Mouse (Mus musculus): ENCODE results near the gene Crtc2. TPM values are rescaled to one million over a fixed set of nuclear protein-coding genes. Genes with fewer than 3 reads are reported as not detected.
"Not testable (repeated sequence)": the region's sequence is repeated elsewhere in the genome, so short reads cannot be mapped to it uniquely, and the experiment has no call there.

Gene Crtc2
- total RNA-seq, 2 experiments from 2014 or later = 15.1 to 18.0 TPM

DNA sequence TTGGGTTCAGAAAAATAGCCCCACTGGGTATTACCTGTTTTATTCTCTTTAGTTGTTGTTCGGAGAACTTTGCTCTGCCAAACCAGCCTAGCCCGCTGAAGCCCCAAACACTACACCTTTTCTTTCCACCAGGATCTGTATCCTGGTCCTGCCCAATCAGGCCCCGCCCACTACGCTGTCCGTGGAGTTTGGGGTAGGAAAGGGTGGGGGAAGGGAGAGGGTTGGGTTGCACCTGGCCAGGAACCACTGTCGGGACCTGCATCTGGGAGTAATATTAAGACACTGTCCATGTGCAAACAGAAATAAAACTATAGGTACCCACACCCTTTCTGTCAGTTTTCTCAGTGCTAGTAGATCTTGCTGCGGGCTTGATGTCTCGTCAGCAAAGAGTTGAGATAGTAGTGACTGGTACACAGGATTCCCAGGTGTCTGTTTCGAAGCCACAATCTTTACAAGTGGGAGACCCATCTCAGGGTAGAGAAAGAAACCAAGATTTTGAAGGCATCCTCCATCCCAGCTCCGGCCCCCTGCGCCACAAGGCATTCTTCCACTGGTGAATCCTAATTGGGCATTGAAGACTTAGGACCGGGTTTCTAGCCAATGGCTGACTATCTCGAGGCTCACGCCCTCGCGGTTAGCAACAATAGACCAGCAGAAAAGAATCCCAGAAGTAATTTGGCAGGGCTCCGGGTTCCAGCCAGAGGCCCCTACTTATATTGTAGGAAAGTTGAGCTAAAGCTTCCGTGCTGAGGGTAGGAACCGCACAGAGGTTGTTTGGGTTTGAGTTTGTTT, 10.8 kb upstream of the Crtc2 start, which contains the start of gene Creb3l4:
Gene Creb3l4, minus strand, starts transcription at position 529 of the 792 bp plus-strand sequence.
- peak; percentile 28 for DNase-seq

GRCm38 (mm10) chr3:90245406-90245805, 8.6 kb upstream of the Crtc2 start:
- no peak for DNase-seq

DNA sequence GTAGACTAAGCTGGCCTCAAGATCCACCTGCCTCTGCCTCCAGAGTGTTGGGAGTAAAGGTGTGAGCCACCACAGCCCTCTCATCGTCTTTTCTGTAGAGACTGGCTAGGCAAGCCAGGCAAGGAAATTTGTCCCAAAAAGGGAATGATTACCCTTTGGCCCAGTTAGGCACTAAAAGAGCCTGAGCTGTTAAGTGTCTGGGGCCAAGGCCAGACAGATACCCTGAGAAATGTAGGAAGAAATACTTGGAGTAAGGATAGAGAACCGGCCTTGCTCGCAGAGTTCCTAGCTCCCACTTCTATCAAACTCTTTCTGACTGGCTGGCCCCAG, 6.4 kb upstream of the Crtc2 start:
- no peak for DNase-seq

DNA sequence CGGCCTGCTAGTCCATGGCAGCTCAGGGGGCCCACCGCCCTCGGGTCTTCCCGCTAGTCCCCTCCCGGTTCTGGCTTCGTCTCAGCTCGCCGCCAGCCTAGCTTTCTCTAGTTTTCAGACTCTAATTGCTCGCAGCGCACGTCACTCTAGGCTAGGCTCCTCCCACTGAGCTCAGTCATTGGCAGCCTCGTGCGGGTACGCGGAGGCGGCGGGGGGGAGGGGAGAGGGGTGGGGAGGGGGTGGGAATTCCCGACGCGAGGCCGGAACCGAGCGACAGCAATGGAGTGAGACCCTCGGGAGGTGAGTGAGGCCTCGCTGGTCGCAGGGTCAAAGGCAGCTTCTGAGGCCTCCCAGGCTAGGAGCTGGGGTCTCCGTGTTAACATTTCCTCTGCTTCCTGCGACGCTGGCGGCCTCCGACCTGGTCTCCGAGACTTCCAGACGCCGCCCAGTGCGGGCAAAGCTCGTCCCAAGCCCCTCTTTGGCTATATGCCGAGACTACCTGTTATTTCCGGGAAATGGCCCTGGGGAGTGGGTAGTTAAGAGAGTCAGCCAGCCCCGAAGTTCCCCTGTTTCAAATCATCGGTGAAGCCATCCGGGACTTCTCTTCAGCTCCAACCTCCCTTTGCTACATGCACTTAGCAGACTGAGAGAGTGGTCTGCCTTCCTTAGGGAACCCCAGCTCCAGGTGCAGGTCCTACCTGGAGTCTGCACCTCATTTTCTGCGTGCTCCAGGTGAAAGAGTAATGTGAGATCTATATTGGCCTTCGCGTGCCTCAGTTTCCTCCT, 5.8 kb upstream of the Crtc2 start, which contains the start of gene Slc39a1:
Gene Slc39a1, plus strand, starts transcription at position 213 of the 786 bp plus-strand sequence.
- peak; percentile 87 for DNase-seq

GRCm38 (mm10) chr3:90248746-90249100, 5.2 kb upstream of the Crtc2 start:
- DNase-seq = peak; percentile 33

DNA sequence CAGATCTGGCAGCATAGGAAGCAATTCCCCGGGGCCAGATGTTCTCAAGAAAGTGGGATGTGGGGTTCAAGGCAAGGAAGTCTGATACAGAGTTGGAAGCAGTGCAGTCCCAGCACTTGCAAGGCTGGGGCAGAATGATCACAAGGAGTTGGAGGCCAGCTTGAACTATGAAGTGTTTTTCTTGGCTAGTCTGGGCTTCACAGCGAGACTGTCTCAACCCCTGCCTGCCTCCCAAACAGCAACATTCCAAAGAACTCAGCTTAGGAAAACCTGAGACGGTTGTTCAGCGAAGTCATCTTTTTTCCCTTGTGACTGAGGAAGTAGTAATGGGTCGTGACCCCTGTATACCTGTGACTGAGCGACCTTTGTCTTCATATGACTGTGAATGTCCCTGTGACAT, 3.2 kb upstream of the Crtc2 start:
- DNase-seq = no peak

- not testable (repeated sequence) for DNase-seq
Measured at GRCm38 (mm10) chr3:90251731-90252226, 2.2 kb upstream of the Crtc2 start.

DNA sequence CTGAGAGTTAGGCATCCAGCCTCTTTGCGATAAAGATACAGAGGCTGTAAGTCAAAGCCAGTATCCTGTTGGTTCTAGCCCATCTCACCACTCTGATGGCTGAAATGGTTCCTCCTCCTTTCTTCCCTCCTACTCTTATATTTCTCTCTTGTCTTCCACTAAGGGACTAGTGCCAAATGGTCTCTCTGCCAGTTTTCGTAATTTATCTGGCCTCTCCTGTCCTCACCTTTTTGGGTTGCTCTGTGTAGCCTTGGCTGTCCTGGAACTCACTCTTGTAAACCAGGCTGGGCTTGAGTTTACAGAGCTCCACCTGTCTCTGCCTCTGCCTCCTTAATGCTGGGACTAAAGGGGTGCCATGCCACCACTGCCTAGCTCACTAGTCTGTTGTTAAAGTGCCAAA, 1.3 kb upstream of the Crtc2 start:
- DNase-seq = not testable (repeated sequence)

- DNase-seq = not testable (repeated sequence)
Measured at GRCm38 (mm10) chr3:90253174-90253573, 789 bp upstream of the Crtc2 start.

DNA sequence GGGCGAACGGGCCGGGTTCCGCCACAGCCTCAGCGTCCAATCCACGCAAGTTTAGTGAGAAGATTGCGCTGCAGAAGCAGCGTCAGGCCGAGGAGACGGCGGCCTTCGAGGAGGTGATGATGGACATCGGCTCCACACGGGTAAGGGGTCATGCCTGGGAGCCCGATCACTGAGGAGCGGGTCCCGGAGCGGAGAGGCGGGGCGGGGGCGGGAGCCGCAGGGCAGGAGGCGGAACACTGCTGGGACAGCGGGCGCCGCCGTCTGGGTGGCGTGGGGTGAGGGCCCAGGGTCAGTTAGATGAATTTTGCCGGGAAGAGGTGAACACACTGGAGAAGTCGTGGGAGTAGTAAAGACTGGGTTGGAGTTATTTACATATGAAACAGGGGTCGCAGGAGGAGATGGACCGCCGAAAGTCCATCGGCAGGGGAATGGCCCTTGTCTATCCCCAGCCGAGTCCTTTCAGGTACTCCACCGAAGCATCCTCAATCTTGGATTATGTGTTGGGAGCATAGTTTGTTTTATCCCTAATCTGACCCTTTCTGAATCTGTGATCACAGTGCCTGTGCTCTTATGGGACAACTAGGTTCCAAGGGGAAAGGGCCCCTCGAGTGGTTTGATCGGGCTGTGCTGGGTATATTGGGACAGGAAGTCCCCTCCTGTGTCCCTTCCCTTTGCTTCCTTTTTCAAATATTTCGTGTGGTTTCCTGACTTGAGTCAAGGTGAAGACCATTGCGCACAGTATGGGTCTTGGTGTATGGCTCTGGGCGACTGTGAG, 643 bp downstream of the Crtc2 start:
- DNase-seq = no peak

DNA sequence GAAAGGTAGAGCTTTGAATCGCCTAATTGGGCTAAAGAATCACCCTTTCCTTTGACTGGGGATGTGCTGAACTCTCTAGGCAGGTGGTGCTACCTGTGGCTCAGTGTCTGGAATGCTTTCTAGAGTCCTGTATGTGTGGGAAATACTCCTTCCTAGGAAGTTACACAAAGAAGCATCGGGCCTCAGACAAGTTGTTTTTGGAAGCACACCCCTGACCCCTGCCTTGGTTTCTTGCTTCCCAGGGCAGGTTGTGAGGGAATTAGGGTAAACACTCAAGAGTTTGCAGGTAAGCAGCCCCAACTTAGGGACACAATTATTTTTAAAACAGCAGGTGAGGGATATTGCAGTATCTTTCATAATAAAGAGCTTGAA, 1.2 kb downstream of the Crtc2 start:
- no peak for DNase-seq

DNA sequence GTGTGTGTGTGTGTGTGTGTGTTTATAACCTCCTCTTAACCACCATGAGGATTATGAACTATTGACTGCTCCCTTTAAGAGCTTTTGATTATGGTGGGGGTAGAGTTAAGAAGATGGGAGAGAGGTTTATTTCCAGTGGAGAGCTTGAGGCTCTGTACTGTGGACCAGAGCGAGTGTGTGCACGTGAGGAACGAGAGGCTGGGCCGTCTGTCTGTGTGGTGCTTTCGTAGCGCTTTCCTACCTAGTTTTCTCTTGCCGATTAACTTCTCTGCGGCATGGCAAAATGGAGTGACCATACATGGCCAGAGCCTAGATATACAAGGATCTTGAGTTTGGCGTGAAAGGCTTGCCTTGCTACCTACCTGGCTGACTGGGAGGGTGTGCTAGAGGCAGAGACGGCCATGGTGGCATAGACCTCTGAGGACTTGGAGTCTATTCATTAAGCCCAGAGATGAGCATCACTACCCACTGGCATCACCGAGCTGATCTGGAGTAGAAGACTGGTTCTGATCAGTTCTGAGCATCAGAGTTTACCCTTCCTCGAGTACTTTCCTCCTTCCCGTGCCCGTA, 1.9 kb downstream of the Crtc2 start:
- no peak for DNase-seq

DNA sequence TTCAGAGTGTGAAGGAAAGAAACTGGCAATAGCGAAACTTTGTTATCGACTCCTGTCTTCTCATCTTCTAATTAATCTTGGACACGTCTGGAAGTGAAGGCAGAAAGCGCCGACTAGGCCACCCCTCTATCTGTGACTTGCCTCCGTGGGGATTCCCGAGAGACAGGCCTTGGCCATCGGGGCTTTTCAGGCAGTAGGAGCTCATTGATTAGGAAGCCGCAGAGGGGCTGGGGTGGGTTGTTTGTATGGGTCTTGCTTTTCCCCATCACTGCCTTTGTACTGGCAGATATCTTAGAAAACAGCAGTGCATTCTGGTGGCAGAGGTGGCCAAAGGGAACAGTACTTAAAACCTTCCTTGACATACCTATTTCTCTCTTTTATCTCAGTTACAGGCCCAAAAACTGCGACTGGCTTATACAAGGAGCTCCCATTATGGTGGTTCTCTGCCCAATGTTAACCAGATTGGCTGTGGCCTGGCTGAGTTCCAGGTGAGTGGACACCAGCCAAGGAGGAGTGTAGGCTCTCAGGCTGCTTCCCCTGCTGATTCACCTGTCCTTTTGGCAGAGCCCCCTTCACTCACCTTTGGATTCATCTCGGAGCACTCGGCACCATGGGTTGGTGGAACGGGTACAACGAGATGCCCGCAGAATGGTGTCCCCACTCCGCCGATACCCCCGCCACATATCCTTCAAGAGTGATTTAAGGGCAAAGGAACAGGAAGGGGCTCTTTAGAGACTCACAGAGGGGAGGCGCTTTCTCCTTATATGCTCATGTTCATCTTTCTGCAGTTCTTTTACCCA, 3.0 kb downstream of the Crtc2 start:
- DNase-seq = no peak

GRCm38 (mm10) chr3:90258521-90258920, 4.6 kb downstream of the Crtc2 start:
- no peak for DNase-seq

DNA sequence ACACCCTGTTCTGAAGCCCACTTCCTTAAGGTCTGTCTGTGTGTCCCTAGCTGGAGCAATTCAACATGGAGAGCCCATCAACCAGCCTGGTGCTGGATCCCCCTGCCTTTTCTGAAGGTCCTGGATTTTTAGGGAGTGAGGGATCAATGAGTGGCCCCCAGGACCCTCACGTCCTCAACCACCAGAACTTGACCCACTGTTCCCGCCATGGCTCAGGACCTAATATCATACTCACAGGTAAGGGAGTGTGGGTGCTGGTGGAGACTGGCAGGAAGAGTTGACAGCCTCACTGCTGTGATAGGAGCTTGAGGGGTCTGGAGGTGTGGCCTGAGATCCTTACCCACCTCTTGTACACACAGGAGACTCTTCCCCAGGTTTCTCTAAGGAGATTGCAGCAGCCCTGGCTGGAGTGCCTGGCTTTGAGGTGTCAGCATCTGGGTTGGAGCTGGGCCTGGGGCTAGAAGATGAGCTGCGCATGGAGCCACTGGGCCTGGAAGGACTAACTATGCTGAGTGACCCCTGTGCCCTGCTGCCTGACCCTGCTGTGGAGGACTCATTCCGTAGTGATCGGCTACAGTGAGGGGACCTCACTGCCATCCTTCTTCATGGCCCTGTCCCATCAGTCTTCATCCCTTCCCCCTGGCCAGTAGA, 9.3 kb downstream of the Crtc2 start:
- DNase-seq = no peak

DNA sequence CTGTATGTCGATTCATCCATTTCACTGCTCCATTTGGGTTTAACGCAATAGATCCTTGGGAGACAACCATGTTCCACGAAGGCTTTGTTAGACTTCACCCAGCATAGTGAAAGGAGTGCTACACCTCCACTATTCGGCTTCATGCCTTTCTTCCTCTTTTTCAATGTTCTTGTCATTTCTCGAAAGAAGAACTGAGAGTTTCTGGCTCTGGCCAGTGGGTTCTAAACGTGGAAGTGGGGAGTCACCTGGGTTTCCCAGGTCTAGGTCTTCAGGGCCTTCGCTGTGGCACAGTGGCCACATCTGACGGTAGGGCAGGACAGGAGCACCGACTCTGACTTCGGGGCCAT, 10.7 kb downstream of the Crtc2 start:
- no peak for DNase-seq

- peak; percentile 97 for DNase-seq
Measured at GRCm38 (mm10) chr3:90265034-90265931, 11.3 kb downstream of the Crtc2 start, which contains the start of gene Dennd4b. TSS of gene Dennd4b (plus strand) at chr3:90265185.

- DNase-seq = no peak
Measured at GRCm38 (mm10) chr3:90265932-90266741, 12.2 kb downstream of the Crtc2 start.
